Mouse (Mus musculus) left cerebral cortex, adult 9 months (tissue): ENCODE measurements around the gene Tmem50b.

Experiments used
- DNase-seq, 2 experiments: peaks; one replicate each; pipeline ENCODE4 v3.0.0; 2022; ENCODE audit warnings: low spot score in 2 of 2

The Tmem50b gene

DNA sequence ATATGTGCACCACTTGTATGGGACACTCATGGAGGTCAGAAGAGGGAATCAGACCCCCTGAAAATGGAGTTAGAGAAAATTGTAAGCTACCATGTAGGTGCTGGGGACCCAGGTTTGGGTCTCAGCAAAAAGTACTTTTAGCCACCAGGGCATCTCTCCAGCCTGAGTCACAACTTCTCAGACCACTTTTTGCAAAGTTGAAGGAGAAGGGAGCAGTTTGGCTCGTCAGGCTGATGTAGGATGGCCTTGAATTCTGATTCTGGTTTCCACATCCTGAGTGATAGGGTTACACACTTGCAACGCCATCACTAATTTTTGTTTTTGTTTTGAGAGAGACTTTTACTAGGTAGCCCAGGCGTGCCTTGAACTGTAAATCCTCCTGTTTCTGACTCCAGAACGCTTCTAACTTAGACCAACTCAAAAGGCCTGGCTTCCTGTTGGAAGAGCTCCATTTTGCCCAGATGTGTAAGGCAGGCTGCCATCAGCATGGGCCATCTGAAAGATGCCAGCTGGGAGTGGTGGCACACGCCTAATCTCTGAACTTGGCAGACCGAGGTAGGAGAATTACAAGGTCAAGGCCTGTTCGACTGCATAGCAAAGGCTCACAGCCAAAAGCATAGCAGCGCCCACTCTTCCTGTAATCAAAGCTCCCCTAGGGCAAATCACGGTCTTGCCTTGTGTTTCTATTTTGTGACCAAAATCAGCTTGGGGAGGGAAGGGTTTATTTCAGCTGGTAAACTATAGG lies 12.1 kb upstream of the Tmem50b start:
- no peak for DNase-seq

DNA sequence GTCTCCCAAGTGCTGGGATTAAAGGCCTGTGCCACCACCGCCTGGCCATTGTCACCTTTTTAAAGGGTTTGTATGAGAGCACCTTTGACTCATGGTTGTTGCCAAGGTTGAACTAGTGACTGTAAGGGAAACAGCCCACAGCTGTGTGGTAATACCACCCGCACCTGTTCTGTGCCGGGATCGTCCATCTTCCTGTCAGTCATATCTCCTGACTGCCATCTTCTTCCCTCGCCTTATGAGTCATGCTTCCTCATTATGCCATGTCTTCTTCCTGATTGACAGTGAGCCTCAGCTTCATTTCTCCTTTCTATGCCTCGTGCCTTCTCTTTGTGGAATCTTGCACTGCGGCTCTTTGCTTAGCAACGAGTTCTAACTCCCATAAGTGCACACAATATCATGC lies 9.4 kb upstream of the Tmem50b start:
- DNase-seq, result no peak

- DNase-seq, result no peak
These were observed 7.6 kb upstream of the Tmem50b start for GRCm38 (mm10) chr16:91605156-91605555.

GRCm38 (mm10) chr16:91601693-91602092 lies 4.1 kb upstream of the Tmem50b start:
- DNase-seq, result no peak

- DNase-seq, result no peak
These were observed 3.5 kb upstream of the Tmem50b start for GRCm38 (mm10) chr16:91601081-91601480.

DNA sequence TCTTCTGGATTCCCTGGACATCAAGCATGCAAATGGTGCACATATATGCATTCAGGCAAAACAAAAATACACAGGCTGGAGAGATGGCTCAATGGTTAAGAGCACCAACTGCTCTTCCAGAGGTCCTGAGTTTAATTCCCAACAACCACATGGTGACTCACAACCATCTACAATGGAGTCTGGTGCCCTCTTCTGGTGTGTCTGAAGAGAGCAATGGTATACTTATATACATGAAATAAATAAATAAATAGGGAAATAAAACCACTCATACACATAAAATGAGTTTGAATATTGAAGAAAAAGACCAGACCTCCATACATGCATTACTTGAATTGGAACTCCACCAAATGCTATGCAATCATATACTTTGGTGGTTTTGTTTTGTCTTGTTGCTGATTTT lies 1.6 kb upstream of the Tmem50b start:
- no peak for DNase-seq

DNA sequence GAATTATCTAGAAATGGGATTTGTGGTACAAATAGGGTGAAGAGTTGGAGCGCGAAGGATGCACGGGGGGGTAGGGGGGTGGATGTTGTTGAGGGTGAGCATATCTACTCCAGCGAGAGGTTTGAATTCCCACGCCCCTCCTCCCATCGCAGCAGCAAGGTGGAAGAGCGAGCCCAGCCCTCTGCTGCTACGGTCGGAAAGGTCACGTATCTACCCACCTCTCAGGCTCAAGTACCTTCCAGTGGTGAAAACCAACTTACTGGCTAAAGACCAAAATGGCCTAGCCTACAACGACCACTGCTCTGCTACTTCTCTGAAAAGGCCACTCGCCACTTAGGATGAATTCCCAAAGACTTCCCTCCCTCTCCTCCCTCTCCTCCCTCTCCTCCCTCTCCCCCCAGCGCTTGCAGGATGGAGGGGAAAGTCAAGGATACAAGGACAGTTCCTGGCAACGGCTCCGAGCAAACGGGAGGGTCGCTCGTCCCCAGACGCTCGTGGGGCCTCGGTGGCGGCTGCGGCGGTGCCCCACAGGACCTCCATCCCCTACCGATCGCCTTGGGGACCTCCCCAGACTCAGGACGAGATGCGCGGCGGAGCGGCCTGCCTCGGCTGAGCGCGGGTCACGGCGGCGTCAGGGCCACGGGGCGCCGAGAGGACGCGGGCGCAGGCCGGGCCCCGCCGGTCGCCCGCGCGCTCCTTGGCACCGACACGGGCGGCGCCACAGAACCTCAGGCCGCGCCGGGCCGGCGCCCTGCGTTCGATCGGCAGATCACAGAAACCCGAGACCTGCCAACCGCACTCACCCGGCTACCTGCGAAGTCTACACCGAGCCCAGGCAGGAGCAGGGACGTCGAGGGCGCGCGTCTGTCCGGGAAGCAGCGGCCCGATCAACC lies 575 bp downstream of the Tmem50b start:
- no peak for DNase-seq

- DNase-seq, result no peak
These were observed 1.2 kb downstream of the Tmem50b start for GRCm38 (mm10) chr16:91596397-91596778.

DNA sequence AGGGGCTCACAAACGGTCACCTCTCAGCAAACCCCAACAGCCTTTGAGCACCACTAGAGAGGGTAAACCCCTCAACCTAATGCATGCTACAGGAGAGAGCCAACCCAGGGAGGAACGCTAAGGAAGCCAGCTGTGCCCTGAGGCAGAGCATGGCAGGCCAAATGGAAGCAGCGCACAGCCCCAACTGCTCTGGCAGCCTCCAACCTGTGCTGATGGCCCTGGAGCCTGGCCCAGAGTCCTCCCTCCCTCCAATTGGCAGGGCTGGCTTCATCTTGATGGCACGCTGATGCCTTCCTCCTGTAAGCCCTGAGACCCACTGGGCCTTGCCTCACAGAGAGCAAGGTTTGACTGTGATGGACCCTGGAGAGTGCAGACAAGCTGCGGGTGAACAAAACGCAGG lies 2.5 kb downstream of the Tmem50b start:
- DNase-seq, result peak in 1 of 2 experiments; percentile 9

- DNase-seq, result no peak
These were observed 4.3 kb downstream of the Tmem50b start for GRCm38 (mm10) chr16:91593262-91593661.

DNA sequence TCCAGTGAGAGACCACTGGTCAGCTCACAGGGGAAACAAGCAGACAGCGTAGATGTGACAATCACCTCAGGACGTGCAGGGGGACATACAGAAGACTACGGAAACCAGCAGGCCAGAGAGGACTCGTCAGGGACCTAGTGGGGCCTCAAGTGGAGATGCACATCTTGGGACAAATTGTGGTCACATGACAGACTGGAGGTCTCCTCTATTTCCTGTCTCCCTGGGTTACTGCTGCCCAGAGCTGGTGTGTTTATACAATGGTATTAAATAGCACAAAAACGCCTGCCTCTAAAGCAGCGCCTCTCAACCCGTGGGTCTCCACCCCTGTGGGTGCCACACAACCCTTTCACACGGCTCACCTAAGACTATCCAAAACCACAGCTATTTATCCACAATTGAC lies 5.4 kb downstream of the Tmem50b start:
- no peak for DNase-seq

GRCm38 (mm10) chr16:91588703-91589102 lies 8.9 kb downstream of the Tmem50b start:
- no peak for DNase-seq

DNA sequence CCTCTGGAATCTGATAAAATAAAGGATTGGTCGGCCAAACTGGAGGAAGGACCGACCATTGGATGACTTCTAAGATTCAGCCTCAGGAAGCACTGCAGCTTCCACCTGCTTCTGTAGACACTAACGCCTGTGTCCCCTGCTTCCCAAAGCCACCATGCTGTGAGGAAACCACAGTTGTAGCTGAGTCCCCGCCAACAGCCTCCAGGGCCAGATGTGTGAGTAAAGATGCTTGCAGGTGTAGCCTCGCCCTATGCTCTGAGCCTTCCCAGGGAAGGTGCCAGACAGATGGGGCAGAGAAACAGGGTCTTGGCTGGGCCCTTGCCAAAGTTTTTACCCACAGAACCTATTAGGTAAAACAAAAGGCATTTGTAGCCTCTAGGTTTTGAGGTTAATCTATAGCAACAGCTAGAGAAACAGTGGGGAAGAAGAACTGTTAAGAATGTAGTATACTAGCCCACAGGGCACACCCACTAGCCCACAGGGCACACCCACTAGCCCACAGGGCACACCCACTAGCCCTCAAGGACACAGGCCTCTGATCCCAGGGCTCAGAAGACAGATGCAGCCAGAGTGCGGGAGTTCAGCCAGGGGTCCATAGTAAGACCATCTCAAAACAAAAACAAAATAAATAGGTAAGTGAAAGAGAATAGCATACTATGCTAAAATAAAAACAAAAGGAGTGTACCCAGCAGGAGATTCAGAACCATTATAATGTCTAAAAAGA lies 9.7 kb downstream of the Tmem50b start:
- DNase-seq, result no peak

GRCm38 (mm10) chr16:91586244-91586643 lies 11.4 kb downstream of the Tmem50b start:
- no peak for DNase-seq

- DNase-seq, result no peak
These were observed 12.0 kb downstream of the Tmem50b start for GRCm38 (mm10) chr16:91585617-91586016.

DNA sequence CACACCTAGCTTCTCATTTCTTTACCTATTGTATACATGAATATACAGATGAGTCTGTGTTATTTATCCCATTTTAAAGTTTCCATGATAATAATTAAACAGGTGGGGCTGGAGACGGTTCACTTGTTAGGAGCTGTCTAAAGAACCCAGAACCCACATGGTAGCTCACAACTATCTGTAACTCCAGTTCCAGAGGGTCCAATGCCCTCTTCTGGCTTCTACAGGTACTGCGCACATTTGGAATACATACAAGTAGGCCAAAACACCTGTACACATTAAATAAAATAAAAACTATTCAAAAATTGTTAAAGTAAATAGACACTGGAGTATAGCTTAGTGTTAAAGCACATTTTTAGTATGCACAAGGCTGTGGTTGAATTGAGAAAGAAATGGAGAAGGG lies 15.3 kb downstream of the Tmem50b start:
- DNase-seq, result peak in 1 of 2 experiments; percentile 17

DNA sequence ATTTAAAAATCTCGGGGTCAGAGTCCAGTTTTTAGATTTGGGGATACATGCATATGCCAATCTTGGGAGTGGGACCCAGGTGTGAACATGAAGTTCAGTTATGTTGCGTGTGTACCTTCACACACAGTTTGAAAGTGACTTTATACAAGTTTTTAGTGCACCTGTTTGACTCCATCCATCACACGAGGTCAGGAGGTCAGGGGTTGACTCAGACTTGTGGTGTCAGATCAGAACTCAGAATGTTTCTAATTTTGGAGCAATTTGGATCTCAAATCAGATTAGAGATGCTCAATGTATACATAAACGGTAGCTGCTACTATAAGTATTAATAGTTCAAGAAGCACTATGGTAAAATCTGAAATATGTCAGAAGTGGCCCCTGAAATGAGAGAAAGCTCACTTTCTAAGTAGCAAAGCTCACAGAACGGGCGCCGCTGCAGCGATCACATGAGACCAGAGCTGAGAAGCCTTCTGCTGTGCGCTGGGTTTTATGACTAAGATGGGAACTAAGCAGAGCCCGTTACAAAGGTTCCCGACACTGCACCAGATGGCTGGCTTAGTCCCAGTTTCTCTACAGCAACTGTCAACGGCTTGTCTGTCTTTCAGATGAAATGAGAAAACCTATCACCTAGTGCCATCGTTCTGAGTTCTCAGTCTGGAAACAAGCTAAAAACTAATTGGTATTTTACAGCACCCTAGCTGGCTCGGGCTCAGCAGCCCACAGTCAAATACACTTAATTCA lies 18.4 kb downstream of the Tmem50b start:
- DNase-seq, result peak in 1 of 2 experiments; percentile 20

DNA sequence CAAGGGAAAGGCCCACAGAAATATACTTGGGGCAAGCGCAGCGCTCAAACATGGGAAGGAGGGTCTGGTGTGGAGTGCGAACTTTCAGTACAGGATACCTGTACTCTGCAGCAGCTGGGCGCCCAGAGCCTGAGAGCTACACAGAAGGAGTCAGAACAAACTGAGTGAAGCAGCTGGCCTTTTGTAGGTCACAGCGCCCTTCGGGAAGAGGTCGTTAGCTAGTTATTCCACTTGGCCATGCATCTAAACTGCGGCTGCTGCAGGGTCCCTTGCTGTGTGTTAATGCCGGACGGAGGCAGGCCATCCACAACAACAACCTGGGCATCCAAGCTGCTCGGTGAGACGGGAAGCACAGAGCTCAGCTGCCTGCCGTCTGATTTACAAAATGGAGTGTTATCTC lies 22.4 kb downstream of the Tmem50b start:
- no peak for DNase-seq

- no peak for DNase-seq
These were observed 26.5 kb downstream of the Tmem50b start for GRCm38 (mm10) chr16:91571105-91571504.

- DNase-seq, result no peak
These were observed 28.6 kb downstream of the Tmem50b start for GRCm38 (mm10) chr16:91568960-91569359.

- no peak for DNase-seq
These were observed 31.6 kb downstream of the Tmem50b start for GRCm38 (mm10) chr16:91566002-91566401.
